Mouse (Mus musculus): Measurements from ENCODE around the gene D630045J12Rik. TPM values are rescaled to one million over a fixed set of nuclear protein-coding genes. Genes with fewer than 3 reads are reported as not detected.

Gene D630045J12Rik
- polyA plus RNA-seq, 1 experiment from 2014 or later = 0.13 TPM

- no peak for DNase-seq
- Histone ChIP-seq H3K4me1 (ENCODE audit: insufficient read depth) (no peaks in the 10 kb centered on the region), H3K9ac (replicated peaks) (no peak overlapping the region), H3K4me2 (ENCODE audit: low read depth, low read length) (no peak overlapping the region), H3K27me3 (ENCODE audit: insufficient read depth, low read length) (no peaks in the 10 kb centered on the region), H3K4me3 (ENCODE audit: low read depth, low read length) (no peak overlapping the region), H3K9me3 (ENCODE audit: low read length) (no peaks in the 10 kb centered on the region), H3K27ac (ENCODE audit: low read depth) (no peak overlapping the region), H3K36me3 (replicated peaks; ENCODE audit: insufficient read depth, low read length) (no peaks in the 10 kb centered on the region)
- no peak for TF ChIP-seq CTCF (IDR thresholded peaks at IDR 0.05; ENCODE audit: low read depth)
- no peak for TF ChIP-seq EP300 (IDR thresholded peaks at IDR 0.05; ENCODE audit: low read depth)
- 87% methylated on average over 16 of the region's 16 CpGs for WGBS (ENCODE audit: insufficient replicate concordance)
- ATAC-seq = no peak
Observed at GRCm38 (mm10) chr6:38157925-38158324, 95.9 kb downstream of the D630045J12Rik start.

- Histone ChIP-seq H3K27me3 (ENCODE audit: insufficient read depth, low read length) (no peaks in the 10 kb centered on the region), H3K27ac (ENCODE audit: low read depth) (no peak overlapping the region), H3K4me1 (ENCODE audit: insufficient read depth) (no peaks in the 10 kb centered on the region), H3K4me2 (ENCODE audit: low read depth, low read length) (no peak overlapping the region), H3K4me3 (ENCODE audit: low read depth, low read length) (no peak overlapping the region), H3K9ac (replicated peaks) (no peak overlapping the region), H3K36me3 (replicated peaks; ENCODE audit: insufficient read depth, low read length) (no peaks in the 10 kb centered on the region), H3K9me3 (ENCODE audit: low read length) (no peaks in the 10 kb centered on the region)
- ATAC-seq = no peak
- TF ChIP-seq EP300 (IDR thresholded peaks at IDR 0.05; ENCODE audit: low read depth) (no peak), CTCF (IDR thresholded peaks at IDR 0.05; ENCODE audit: low read depth) (peak; percentile 15; the same call in 1 of the 2 replicates)
- no peak for DNase-seq
- WGBS (ENCODE audit: insufficient replicate concordance) = 77% methylated on average over 5 of the region's 5 CpGs
Observed at GRCm38 (mm10) chr6:38156204-38156603, 97.6 kb downstream of the D630045J12Rik start.

GRCm38 (mm10) chr6:38152305-38152704, 101.5 kb downstream of the D630045J12Rik start:
- H3K4me1 ChIP-seq (ENCODE audit: insufficient read depth) = no peaks in the 10 kb centered on the region
- no peak overlapping the region for H3K9ac ChIP-seq (replicated peaks)
- TF ChIP-seq EP300 (IDR thresholded peaks at IDR 0.05; ENCODE audit: low read depth) (no peak), CTCF (IDR thresholded peaks at IDR 0.05; ENCODE audit: low read depth) (no peak)
- ATAC-seq (no peak), DNase-seq (no peak)
- no peak overlapping the region for H3K4me3 ChIP-seq (ENCODE audit: low read depth, low read length)
- H3K36me3 ChIP-seq (replicated peaks; ENCODE audit: insufficient read depth, low read length) = no peaks in the 10 kb centered on the region
- 66% methylated on average over 11 of the region's 11 CpGs for WGBS (ENCODE audit: insufficient replicate concordance)
- no peaks in the 10 kb centered on the region for H3K27me3 ChIP-seq (ENCODE audit: insufficient read depth, low read length)
- H3K27ac ChIP-seq (ENCODE audit: low read depth) = no peak overlapping the region
- H3K4me2 ChIP-seq (ENCODE audit: low read depth, low read length) = no peak overlapping the region
- H3K9me3 ChIP-seq (ENCODE audit: low read length) = no peaks in the 10 kb centered on the region

- H3K27me3 ChIP-seq (ENCODE audit: insufficient read depth, low read length) = no peaks in the 10 kb centered on the region
- H3K4me1 ChIP-seq (ENCODE audit: insufficient read depth) = no peaks in the 10 kb centered on the region; the same call in 1 of the 2 replicates
- no peak overlapping the region for H3K9ac ChIP-seq (replicated peaks)
- WGBS (ENCODE audit: insufficient replicate concordance) = 89% methylated on average over 19 of the region's 19 CpGs
- no peaks in the 10 kb centered on the region for H3K9me3 ChIP-seq (ENCODE audit: low read length)
- H3K27ac ChIP-seq (ENCODE audit: low read depth) = no peak overlapping the region
- no peak overlapping the region for H3K4me2 ChIP-seq (ENCODE audit: low read depth, low read length)
- H3K36me3 ChIP-seq (replicated peaks; ENCODE audit: insufficient read depth, low read length) = no peaks in the 10 kb centered on the region
- no peak for TF ChIP-seq CTCF (IDR thresholded peaks at IDR 0.05; ENCODE audit: low read depth)
- no peak for TF ChIP-seq EP300 (IDR thresholded peaks at IDR 0.05; ENCODE audit: low read depth)
- no peak for DNase-seq
- H3K4me3 ChIP-seq (ENCODE audit: low read depth, low read length) = no peak overlapping the region
- no peak for ATAC-seq
Observed at GRCm38 (mm10) chr6:38149483-38149882, 104.3 kb downstream of the D630045J12Rik start.

GRCm38 (mm10) chr6:38148626-38149025, 105.2 kb downstream of the D630045J12Rik start:
- Histone ChIP-seq H3K4me2 (ENCODE audit: low read depth, low read length) (no peak overlapping the region), H3K36me3 (replicated peaks; ENCODE audit: insufficient read depth, low read length) (no peaks in the 10 kb centered on the region), H3K9me3 (ENCODE audit: low read length) (no peaks in the 10 kb centered on the region), H3K4me3 (ENCODE audit: low read depth, low read length) (no peak overlapping the region), H3K4me1 (ENCODE audit: insufficient read depth) (no peaks in the 10 kb centered on the region; the same call in 1 of the 2 replicates), H3K27ac (ENCODE audit: low read depth) (no peak overlapping the region), H3K27me3 (ENCODE audit: insufficient read depth, low read length) (no peaks in the 10 kb centered on the region), H3K9ac (replicated peaks) (no peak overlapping the region)
- no peak for DNase-seq
- no peak for ATAC-seq
- WGBS (ENCODE audit: insufficient replicate concordance) = 80% methylated on average over 10 of the region's 10 CpGs
- TF ChIP-seq CTCF (IDR thresholded peaks at IDR 0.05; ENCODE audit: low read depth) (no peak), EP300 (IDR thresholded peaks at IDR 0.05; ENCODE audit: low read depth) (no peak)

- H3K36me3 ChIP-seq (replicated peaks; ENCODE audit: insufficient read depth, low read length) = no peaks in the 10 kb centered on the region
- H3K9me3 ChIP-seq (ENCODE audit: low read length) = no peaks in the 10 kb centered on the region
Observed at GRCm38 (mm10) chr6:38147301-38147700, 106.5 kb downstream of the D630045J12Rik start.

More at GRCm38 (mm10) chr6:38147301-38147700, 106.5 kb downstream of the D630045J12Rik start:
- Histone ChIP-seq H3K4me1 (ENCODE audit: insufficient read depth) (no peaks in the 10 kb centered on the region; the same call in 1 of the 2 replicates), H3K4me3 (ENCODE audit: low read depth, low read length) (no peak overlapping the region), H3K27me3 (ENCODE audit: insufficient read depth, low read length) (no peaks in the 10 kb centered on the region), H3K9ac (replicated peaks) (no peak overlapping the region), H3K27ac (ENCODE audit: low read depth) (no peak overlapping the region), H3K4me2 (ENCODE audit: low read depth, low read length) (no peak overlapping the region)
- ATAC-seq = no peak
- WGBS (ENCODE audit: insufficient replicate concordance) = 77% methylated on average over 5 of the region's 5 CpGs
- DNase-seq = no peak
- no peak for TF ChIP-seq CTCF (IDR thresholded peaks at IDR 0.05; ENCODE audit: low read depth)
- TF ChIP-seq EP300 (IDR thresholded peaks at IDR 0.05; ENCODE audit: low read depth) = no peak
